Mouse (Mus musculus): ENCODE data around the gene Sgca. TPM values are rescaled to one million over a fixed set of nuclear protein-coding genes. Genes with fewer than 3 reads are reported as not detected.

Gene Sgca
- polyA plus RNA-seq, 1 experiment = not detected

DNA sequence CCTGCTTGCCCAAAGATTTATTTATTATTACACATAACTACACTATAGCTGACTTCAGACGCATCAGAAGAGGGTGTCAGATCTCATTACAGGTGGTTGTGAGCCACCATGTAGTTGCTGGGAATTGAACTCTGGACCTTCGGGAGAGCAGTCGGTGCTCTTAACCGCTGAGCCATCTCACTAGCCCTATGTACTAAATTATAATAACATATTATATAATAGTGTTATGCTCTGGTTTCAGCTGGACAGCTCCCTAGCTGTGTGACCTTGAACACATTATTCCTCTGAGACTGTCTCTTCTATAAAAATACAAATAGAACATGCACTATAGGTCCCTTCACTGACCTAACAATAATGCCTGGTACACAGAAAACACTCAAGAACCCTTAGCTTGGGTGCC lies 51.1 kb downstream of the Sgca start:
- Histone ChIP-seq H3K27ac (ENCODE audit: control insufficient read depth, insufficient read depth, low read depth, low read length, poor library complexity) (no peak overlapping the region), H3K4me1 (ENCODE audit: control insufficient read depth, insufficient read depth, low read length) (no peaks in the 10 kb centered on the region), H3K4me3 (replicated peaks; ENCODE audit: control insufficient read depth, low read depth, low read length) (no peak overlapping the region)
- no peak for TF ChIP-seq CTCF (IDR thresholded peaks at IDR 0.05; ENCODE audit: control insufficient read depth, insufficient read depth, low read length)
- TF ChIP-seq POLR2A (IDR thresholded peaks at IDR 0.05; ENCODE audit: borderline replicate concordance, control insufficient read depth, low read depth, low read length) = no peak
- 86% methylated on average over 4 of the region's 4 CpGs for WGBS

- TF ChIP-seq CTCF (IDR thresholded peaks at IDR 0.05; ENCODE audit: control insufficient read depth, insufficient read depth, low read length) (no peak), POLR2A (IDR thresholded peaks at IDR 0.05; ENCODE audit: borderline replicate concordance, control insufficient read depth, low read depth, low read length) (no peak)
- 46% methylated on average over 6 of the region's 6 CpGs for WGBS
- H3K27ac ChIP-seq (ENCODE audit: control insufficient read depth, insufficient read depth, low read depth, low read length, poor library complexity) = no peak overlapping the region
- H3K4me3 ChIP-seq (replicated peaks; ENCODE audit: control insufficient read depth, low read depth, low read length) = no peak overlapping the region
- H3K4me1 ChIP-seq (ENCODE audit: control insufficient read depth, insufficient read depth, low read length) = no peaks in the 10 kb centered on the region
Measured at GRCm38 (mm10) chr11:94920996-94921401, 55.1 kb downstream of the Sgca start.

DNA sequence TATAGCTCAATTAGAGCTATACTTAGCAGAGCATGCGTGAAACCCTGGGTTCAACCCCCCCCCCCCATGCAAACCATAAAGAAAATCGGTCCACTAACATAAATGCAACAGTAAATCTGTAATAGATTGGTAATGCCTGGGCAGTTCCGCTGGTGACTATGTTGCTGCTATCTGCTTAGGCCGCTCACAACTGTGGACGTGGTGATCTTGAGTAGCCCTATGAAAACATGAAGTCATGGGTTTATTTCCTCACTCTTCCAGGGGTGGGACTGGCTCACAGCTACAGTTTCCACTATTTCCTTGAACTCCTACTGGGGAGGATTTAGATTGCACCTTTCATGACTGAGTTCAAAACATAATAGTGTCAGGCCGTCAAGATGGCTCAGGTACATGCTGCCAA lies 58.4 kb downstream of the Sgca start:
- H3K27ac ChIP-seq (ENCODE audit: control insufficient read depth, insufficient read depth, low read depth, low read length, poor library complexity) = no peak overlapping the region
- H3K4me3 ChIP-seq (replicated peaks; ENCODE audit: control insufficient read depth, low read depth, low read length) = no peak overlapping the region
- WGBS = 71% methylated on average over 6 of the region's 6 CpGs
- H3K4me1 ChIP-seq (ENCODE audit: control insufficient read depth, insufficient read depth, low read length) = no peaks in the 10 kb centered on the region; the same call in 1 of the 2 replicates
- TF ChIP-seq POLR2A (IDR thresholded peaks at IDR 0.05; ENCODE audit: borderline replicate concordance, control insufficient read depth, low read depth, low read length) (no peak), CTCF (IDR thresholded peaks at IDR 0.05; ENCODE audit: control insufficient read depth, insufficient read depth, low read length) (no peak)

DNA sequence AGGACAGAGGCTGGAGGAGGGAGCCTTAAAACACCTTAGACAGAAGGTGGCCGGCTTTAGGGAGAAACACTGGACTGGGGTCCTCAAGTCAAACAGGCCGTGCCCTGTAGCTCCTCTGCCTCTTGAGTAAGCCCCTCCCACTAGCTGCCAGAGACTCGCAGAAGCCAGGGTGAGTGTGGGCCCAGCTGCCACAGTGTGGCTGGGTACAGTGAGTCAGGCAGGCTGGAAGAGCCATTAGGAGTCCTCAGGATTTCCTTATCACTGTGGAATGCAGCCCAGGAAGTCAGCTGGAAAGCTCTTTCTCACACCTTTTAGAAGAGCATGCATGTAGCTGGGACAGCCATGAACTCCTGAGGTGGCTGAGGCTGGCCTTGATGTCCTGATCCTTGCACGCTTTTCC lies 59.6 kb downstream of the Sgca start:
- WGBS = 55% methylated on average over 4 of the region's 4 CpGs
- TF ChIP-seq CTCF (IDR thresholded peaks at IDR 0.05; ENCODE audit: control insufficient read depth, insufficient read depth, low read length) (no peak), POLR2A (IDR thresholded peaks at IDR 0.05; ENCODE audit: borderline replicate concordance, control insufficient read depth, low read depth, low read length) (no peak)
- Histone ChIP-seq H3K27ac (ENCODE audit: control insufficient read depth, insufficient read depth, low read depth, low read length, poor library complexity) (no peak overlapping the region), H3K4me3 (replicated peaks; ENCODE audit: control insufficient read depth, low read depth, low read length) (no peak overlapping the region), H3K4me1 (ENCODE audit: control insufficient read depth, insufficient read depth, low read length) (no peaks in the 10 kb centered on the region; the same call in 1 of the 2 replicates)

- Histone ChIP-seq H3K4me3 (replicated peaks; ENCODE audit: control insufficient read depth, low read depth, low read length) (no peak overlapping the region), H3K4me1 (ENCODE audit: control insufficient read depth, insufficient read depth, low read length) (no peaks in the 10 kb centered on the region; the same call in 1 of the 2 replicates), H3K27ac (ENCODE audit: control insufficient read depth, insufficient read depth, low read depth, low read length, poor library complexity) (no peak overlapping the region)
- TF ChIP-seq POLR2A (IDR thresholded peaks at IDR 0.05; ENCODE audit: borderline replicate concordance, control insufficient read depth, low read depth, low read length) (no peak), CTCF (IDR thresholded peaks at IDR 0.05; ENCODE audit: control insufficient read depth, insufficient read depth, low read length) (no peak)
- 48% methylated on average over 12 of the region's 16 CpGs for WGBS
Measured at GRCm38 (mm10) chr11:94915675-94916403, 60.3 kb downstream of the Sgca start.

- no peak for TF ChIP-seq POLR2A (IDR thresholded peaks at IDR 0.05; ENCODE audit: borderline replicate concordance, control insufficient read depth, low read depth, low read length)
- no peak for TF ChIP-seq CTCF (IDR thresholded peaks at IDR 0.05; ENCODE audit: control insufficient read depth, insufficient read depth, low read length)
- 71% methylated on average over 6 of the region's 6 CpGs for WGBS
Measured at GRCm38 (mm10) chr11:94913302-94914090, 62.6 kb downstream of the Sgca start.

More at GRCm38 (mm10) chr11:94913302-94914090, 62.6 kb downstream of the Sgca start:
- no peak overlapping the region for H3K4me3 ChIP-seq (replicated peaks; ENCODE audit: control insufficient read depth, low read depth, low read length)
- no peaks in the 10 kb centered on the region; the same call in 1 of the 2 replicates for H3K4me1 ChIP-seq (ENCODE audit: control insufficient read depth, insufficient read depth, low read length)
- no peak overlapping the region for H3K27ac ChIP-seq (ENCODE audit: control insufficient read depth, insufficient read depth, low read depth, low read length, poor library complexity)

Other genes with a start within 250 kb of the Sgca start
- not detected in 2 replicates for gene Cdc34b, start 234.5 kb downstream of the Sgca start, polyA plus RNA-seq (2011; ENCODE audit: insufficient read depth, insufficient read length, low replicate concordance, missing spikeins)
- gene Tmem92, start 193.6 kb downstream of the Sgca start, polyA plus RNA-seq (2011; ENCODE audit: insufficient read depth, insufficient read length, low replicate concordance, missing spikeins) = not detected in 2 replicates
- gene Col1a1, start 40.1 kb downstream of the Sgca start, polyA plus RNA-seq (2011; ENCODE audit: insufficient read depth, insufficient read length, low replicate concordance, missing spikeins) = 30.0 and 79.6 TPM in 2 replicates
- gene Hils1, start 8.7 kb downstream of the Sgca start, polyA plus RNA-seq (2011; ENCODE audit: insufficient read depth, insufficient read length, low replicate concordance, missing spikeins) = not detected in 2 replicates
- 68.1 and 73.2 TPM in 2 replicates for gene Ppp1r9b, start 14.7 kb upstream of the Sgca start, polyA plus RNA-seq (2011; ENCODE audit: insufficient read depth, insufficient read length, low replicate concordance, missing spikeins)
- 54.0 and 80.3 TPM in 2 replicates for gene Samd14, start 33.6 kb upstream of the Sgca start, polyA plus RNA-seq (2011; ENCODE audit: insufficient read depth, insufficient read length, low replicate concordance, missing spikeins)
- gene Pdk2, start 65.0 kb upstream of the Sgca start, polyA plus RNA-seq (2011; ENCODE audit: insufficient read depth, insufficient read length, low replicate concordance, missing spikeins) = 3.2 and 8.1 TPM in 2 replicates
- gene Itga3, start 100.5 kb upstream of the Sgca start, polyA plus RNA-seq (2011; ENCODE audit: insufficient read depth, insufficient read length, low replicate concordance, missing spikeins) = 0.27 and 2.1 TPM in 2 replicates
- 0.57 TPM in 1 of 2 replicates, not detected in the other for gene Dlx3, start 143.8 kb upstream of the Sgca start, polyA plus RNA-seq (2011; ENCODE audit: insufficient read depth, insufficient read length, low replicate concordance, missing spikeins)
- gene Dlx4, start 169.9 kb upstream of the Sgca start, polyA plus RNA-seq (2011; ENCODE audit: insufficient read depth, insufficient read length, low replicate concordance, missing spikeins) = not detected in 2 replicates

All from bone marrow, adult 2 months (tissue).